Mouse (Mus musculus) cerebellum, adult 2 months (tissue): Measurements from ENCODE around the gene Wrap73. TPM values are rescaled to one million over a fixed set of nuclear protein-coding genes. Genes with fewer than 3 reads are reported as not detected.

Source experiments
- DNase-seq, 2 experiments: peaks; one replicate each; pipeline ENCODE4 v3.0.0; 2021
- H3K27ac ChIP-seq: fragments of 200-500 bp; 2 replicates; pipeline ENCODE4 v1.5.1; 2012; ENCODE audit warnings: low read length, control low read depth, inconsistent platforms; ENCODE audit not compliant: insufficient read depth
- H3K27me3 ChIP-seq: fragments of 200-500 bp; 2 replicates; pipeline ENCODE4 v1.6.1; 2012; ENCODE audit warnings: inconsistent platforms, mild to moderate bottlenecking, low read length, moderate library complexity; ENCODE audit not compliant: control insufficient read depth, insufficient read depth
- H3K4me1 ChIP-seq: fragments of 200-500 bp; 2 replicates; pipeline ENCODE4 v1.6.1; 2011; ENCODE audit warnings: low read length; ENCODE audit not compliant: control insufficient read depth, insufficient read depth
- H3K4me3 ChIP-seq: fragments of 200-500 bp; replicated peaks from 2 replicates; pipeline ENCODE3; 2011; ENCODE audit warnings: mild to moderate bottlenecking, low read depth, low read length, control low read depth; ENCODE audit not compliant: insufficient read depth
- CTCF ChIP-seq: fragments of 200-500 bp; IDR thresholded peaks from 2 replicates; pipeline ENCODE4 v1.5.1; 2011; ENCODE audit warnings: low read depth, mild to moderate bottlenecking, control low read depth, low read length, moderate library complexity, borderline replicate concordance; ENCODE audit not compliant: insufficient read depth
- POLR2A ChIP-seq: fragments of 200-500 bp; IDR thresholded peaks from 2 replicates; pipeline ENCODE4 v1.6.1; 2011; ENCODE audit warnings: low read length, control low read depth, borderline replicate concordance; ENCODE audit not compliant: insufficient read depth
- WGBS: fragments of 180-500 bp; shearing (Covaris S2); methylation state at CpG from one replicate; pipeline ENCODE4 v1.1.7; 2018; 5-methylcytosine and 5-hydroxymethylcytosine counted together
- polyA plus RNA-seq: library from polyadenylated mRNA; depleted of rRNA; stranded (reverse); fragments of >200 nt; gene quantifications from 2 replicates; pipeline ENCODE4 v1.2.3, GENCODE M21; 2012

Gene Wrap73
- polyA plus RNA-seq, 1 experiment, result 55.6 TPM

- TF ChIP-seq CTCF, result no peak
- no peak overlapping the region for H3K27ac ChIP-seq
- DNase-seq, result no peak
- H3K4me3 ChIP-seq, result no peak overlapping the region
- 0 out of 2 replicates have a peak, but pooled peaks cover under 1% of the 10 kb centered on the region for H3K4me1 ChIP-seq
- no peaks in the 10 kb centered on the region for H3K27me3 ChIP-seq
- WGBS, result 78% methylated on average over 8 of the region's 8 CpGs
These were observed 46.8 kb downstream of the Wrap73 start for GRCm38 (mm10) chr4:154188948-154189347.

GRCm38 (mm10) chr4:154197961-154198360 is 55.8 kb downstream of the Wrap73 start:
- 84% methylated on average over 6 of the region's 6 CpGs for WGBS

DNA sequence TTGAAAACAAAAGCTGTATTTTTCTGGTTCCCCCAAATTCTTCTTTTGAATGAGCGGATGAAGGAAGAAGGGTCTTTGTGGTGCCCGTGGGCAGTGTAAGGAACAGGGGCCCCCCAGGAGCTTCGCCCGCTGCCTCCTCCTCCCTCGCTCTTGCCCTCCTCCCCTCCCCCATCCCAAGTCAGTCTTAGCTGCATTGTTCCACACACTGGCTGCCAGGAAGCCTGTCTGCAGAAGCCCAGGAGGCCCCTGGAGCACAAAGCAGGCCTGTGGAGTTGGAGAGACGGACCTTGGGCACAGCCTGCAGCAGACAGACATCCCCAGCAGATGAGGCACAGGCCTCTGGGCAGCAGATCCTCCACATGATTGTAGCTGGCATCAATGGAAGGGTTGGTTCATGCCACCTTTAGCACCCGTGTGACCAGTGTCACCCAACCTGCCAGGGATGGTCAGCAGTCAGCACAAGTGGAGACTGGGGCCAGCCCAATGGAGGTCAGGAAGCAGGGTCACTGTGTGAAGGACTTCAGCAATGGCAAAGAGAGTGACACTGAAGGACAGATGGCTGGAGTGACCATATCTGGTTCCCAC is 56.3 kb downstream of the Wrap73 start:
- WGBS, result 73% methylated on average over 7 of the region's 7 CpGs
- Histone ChIP-seq H3K4me3 (no peak overlapping the region), H3K27ac (no peak overlapping the region), H3K27me3 (no peaks in the 10 kb centered on the region), H3K4me1 (peaks cover 10% of the 10 kb centered on the region)
- TF ChIP-seq CTCF (no peak), POLR2A (no peak)
- no peak for DNase-seq

More at GRCm38 (mm10) chr4:154197961-154198360, 55.8 kb downstream of the Wrap73 start:
- Histone ChIP-seq H3K4me3 (no peak overlapping the region), H3K27me3 (no peaks in the 10 kb centered on the region), H3K4me1 (peaks cover 5% of the 10 kb centered on the region; the same call in 1 of the 2 replicates), H3K27ac (no peak overlapping the region)
- DNase-seq, result no peak
- TF ChIP-seq CTCF, result no peak
- TF ChIP-seq POLR2A, result no peak

- H3K4me1 ChIP-seq, result peaks cover 29% of the 10 kb centered on the region
- no peak for DNase-seq
- no peak overlapping the region for H3K4me3 ChIP-seq
- no peaks in the 10 kb centered on the region for H3K27me3 ChIP-seq
- WGBS, result 94% methylated on average over 5 of the region's 5 CpGs
- no peak for TF ChIP-seq POLR2A
- no peak overlapping the region for H3K27ac ChIP-seq
These were observed 59.3 kb downstream of the Wrap73 start for GRCm38 (mm10) chr4:154201511-154201910.

DNA sequence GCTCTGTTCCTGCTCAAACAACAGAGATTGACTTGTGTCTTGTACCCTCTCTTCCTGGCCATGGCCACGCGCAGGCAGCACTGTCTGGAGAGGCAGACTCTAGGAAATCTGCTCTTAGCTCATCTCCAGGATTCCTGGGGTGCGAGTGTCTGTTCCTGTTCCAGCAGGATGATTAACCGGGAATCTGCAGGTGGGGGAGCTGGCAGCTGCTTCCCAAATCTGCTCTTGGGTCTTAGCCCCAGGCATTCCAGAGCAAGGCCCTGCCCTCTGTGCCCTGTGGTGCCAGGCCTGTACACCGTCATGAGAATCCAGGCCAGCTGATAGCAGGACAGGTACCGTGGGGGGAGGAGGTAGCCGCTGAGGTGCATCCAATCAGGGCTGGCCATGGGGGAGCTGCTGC is 62.4 kb downstream of the Wrap73 start:
- WGBS, result 10% methylated on average over 7 of the region's 7 CpGs
- peak; percentile 90 to 95 for DNase-seq

GRCm38 (mm10) chr4:154205392-154205791 is 63.2 kb downstream of the Wrap73 start:
- H3K27ac ChIP-seq, result no peak overlapping the region
- no peak overlapping the region for H3K4me3 ChIP-seq
- TF ChIP-seq POLR2A (no peak), CTCF (no peak)
- H3K27me3 ChIP-seq, result no peaks in the 10 kb centered on the region
- H3K4me1 ChIP-seq, result peaks cover 31% of the 10 kb centered on the region
- DNase-seq, result peak; percentile 27 to 31
- WGBS, result 76% methylated on average over 5 of the region's 5 CpGs

More for the DNA sequence above, 62.4 kb downstream of the Wrap73 start:
- Histone ChIP-seq H3K4me3 (no peak overlapping the region), H3K4me1 (peaks cover 31% of the 10 kb centered on the region), H3K27me3 (no peaks in the 10 kb centered on the region), H3K27ac (no peak overlapping the region)
- TF ChIP-seq POLR2A (no peak), CTCF (0 out of 2 replicates have a peak, but pooled peaks have one; percentile 5)

DNA sequence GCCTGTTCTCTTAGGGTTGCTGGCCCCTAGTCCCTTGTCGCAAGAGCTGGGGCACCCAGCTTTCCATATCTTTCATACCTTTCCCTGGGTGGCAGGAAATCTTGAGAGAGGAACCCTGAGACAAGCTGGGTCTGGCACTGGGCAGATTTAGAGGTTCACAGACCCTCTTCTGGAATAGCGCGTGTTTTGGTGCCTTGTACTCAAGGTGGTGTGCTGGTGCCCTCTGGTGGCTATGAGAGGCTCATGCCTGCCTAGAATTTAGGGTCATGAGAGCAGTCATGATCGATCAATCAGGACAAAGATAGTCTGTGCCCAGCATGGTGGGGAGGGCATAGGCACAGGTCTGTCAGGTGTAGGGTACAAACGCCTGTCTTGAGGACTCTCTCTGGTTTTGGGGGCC is 65.1 kb downstream of the Wrap73 start:
- 17% methylated on average over 5 of the region's 5 CpGs for WGBS
- no peaks in the 10 kb centered on the region for H3K27me3 ChIP-seq
- H3K4me3 ChIP-seq, result no peak overlapping the region
- peak; percentile 49 to 75 for DNase-seq
- no peak overlapping the region for H3K27ac ChIP-seq
- no peak for TF ChIP-seq POLR2A
- TF ChIP-seq CTCF, result peak; percentile 99
- peaks cover 31% of the 10 kb centered on the region for H3K4me1 ChIP-seq

DNA sequence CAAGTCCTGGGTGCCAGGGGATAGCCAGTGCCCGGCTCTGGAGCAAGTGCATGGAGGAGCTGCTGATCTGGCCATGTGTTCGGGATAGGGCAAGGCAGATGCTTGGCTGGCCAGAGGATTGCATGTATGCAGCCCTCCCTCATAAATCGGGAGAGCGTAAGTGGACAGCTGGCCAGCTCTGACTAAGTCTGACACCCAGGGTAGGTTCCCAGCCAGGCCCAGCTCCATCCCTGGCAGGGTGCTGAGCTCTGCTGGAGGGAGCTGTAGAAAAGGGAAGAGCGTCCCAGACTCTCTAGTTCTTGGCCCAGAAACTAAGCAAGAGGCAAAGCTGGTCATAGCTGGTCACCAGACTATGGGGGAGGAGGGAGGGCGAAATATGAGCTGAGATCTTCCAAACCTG is 66.9 kb downstream of the Wrap73 start:
- H3K27ac ChIP-seq, result no peak overlapping the region
- H3K27me3 ChIP-seq, result no peaks in the 10 kb centered on the region
- no peak overlapping the region for H3K4me3 ChIP-seq
- peaks cover 25% of the 10 kb centered on the region for H3K4me1 ChIP-seq
- DNase-seq, result no peak
- 76% methylated on average over 6 of the region's 6 CpGs for WGBS
- TF ChIP-seq POLR2A, result no peak
- TF ChIP-seq CTCF, result no peak

- peaks cover 22% of the 10 kb centered on the region for H3K4me1 ChIP-seq
- H3K27ac ChIP-seq, result no peak overlapping the region
- TF ChIP-seq CTCF (no peak), POLR2A (no peak)
- no peaks in the 10 kb centered on the region for H3K27me3 ChIP-seq
- WGBS, result 69% methylated on average over 3 of the region's 3 CpGs
- DNase-seq, result no peak
- H3K4me3 ChIP-seq, result no peak overlapping the region
These were observed 67.7 kb downstream of the Wrap73 start for GRCm38 (mm10) chr4:154209825-154210224.
